8 mouse cellular contexts compared by ENCODE assay signal in the genomic region with DNA sequence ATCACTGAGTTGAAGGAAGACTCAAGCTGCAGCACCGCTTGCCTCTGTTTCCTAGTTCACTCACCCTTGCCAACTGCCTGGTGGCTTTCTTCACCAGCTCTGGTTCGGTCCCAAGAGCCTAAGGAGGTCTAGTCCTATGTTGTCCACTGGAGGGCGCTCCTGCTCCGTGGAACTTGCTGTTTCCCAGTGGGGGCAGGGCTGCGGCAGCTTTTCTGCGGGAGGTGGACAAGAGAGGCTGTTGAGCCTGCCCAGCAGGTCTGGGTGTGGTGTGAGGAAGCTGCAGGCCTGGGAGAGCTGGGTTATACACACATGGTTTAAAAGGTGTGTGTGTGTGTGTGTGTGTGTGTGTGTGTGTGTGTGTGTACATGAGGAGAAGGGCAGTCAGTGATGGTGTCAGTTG. TPM values are rescaled to one million over a fixed set of nuclear protein-coding genes. Genes with fewer than 3 reads are reported as not detected.
DNase-seq lines count a peak whose midpoint lies in the region; ATAC-seq and TF ChIP-seq lines count a peak whose summit lies in the region.

No protein-coding gene starts in this region.

- TF ChIP-seq POLR2A in olfactory bulb, adult 2 months (IDR thresholded peaks at IDR 0.05; ENCODE audit: insufficient read depth, low read depth, low read length): no peak

- WGBS in neural tube, embryonic 15.5 days: 7% methylated on average over 6 of the region's 6 CpGs
- 7% methylated on average over 6 of the region's 6 CpGs for WGBS in limb, embryonic 15.5 days
- WGBS in olfactory bulb, adult 2 months: 2% methylated on average over 6 of the region's 6 CpGs

- peak; percentile 89 for TF ChIP-seq CTCF in olfactory bulb, adult 2 months (IDR thresholded peaks at IDR 0.05; ENCODE audit: insufficient read depth, low read depth, low read length)

- no peak overlapping the region for H3K4me3 ChIP-seq in neural tube, embryonic 15.5 days (replicated peaks)
- H3K4me3 ChIP-seq in limb, embryonic 15.5 days: no peak overlapping the region
- no peak overlapping the region for H3K4me3 ChIP-seq in olfactory bulb, adult 2 months (ENCODE audit: insufficient read depth, low read depth, low read length)

- H3K9me3 ChIP-seq in neural tube, embryonic 15.5 days (replicated peaks): no peaks in the 10 kb centered on the region
- H3K9me3 ChIP-seq in limb, embryonic 15.5 days: no peaks in the 10 kb centered on the region

- H3K4me2 ChIP-seq in neural tube, embryonic 15.5 days: no peak overlapping the region
- no peak overlapping the region for H3K4me2 ChIP-seq in limb, embryonic 15.5 days

- no peaks in the 10 kb centered on the region for H3K36me3 ChIP-seq in neural tube, embryonic 15.5 days
- no peaks in the 10 kb centered on the region for H3K36me3 ChIP-seq in limb, embryonic 15.5 days

- H3K4me1 ChIP-seq in neural tube, embryonic 15.5 days: no peaks in the 10 kb centered on the region
- H3K4me1 ChIP-seq in limb, embryonic 15.5 days: peaks cover 25% of the 10 kb centered on the region
- H3K4me1 ChIP-seq in olfactory bulb, adult 2 months (ENCODE audit: control insufficient read depth, insufficient read depth, low read length): peaks cover 14% of the 10 kb centered on the region

- peak; percentile 83 for DNase-seq in neural tube, embryonic 10.5 days (ENCODE audit: extremely low spot score, low spot score)
- peak; percentile 80 to 89 for DNase-seq in cerebellum, postnatal 25 days
- peak; percentile 82 to 87 for DNase-seq in gastrocnemius, postnatal 4 days (ENCODE audit: low spot score in 2 of 2)
- peak; percentile 83 for DNase-seq in kidney, adult 18-20 months
- DNase-seq in testis, postnatal 10 days (ENCODE audit: low spot score): peak; percentile 96

- no peak; the same call in 1 of the 2 replicates for ATAC-seq in neural tube, embryonic 15.5 days (ENCODE audit: low FRiP score)
- no peak for ATAC-seq in limb, embryonic 15.5 days (ENCODE audit: insufficient number of reproducible peaks, low FRiP score, low TSS enrichment, low read depth)

- no peak overlapping the region for H3K9ac ChIP-seq in neural tube, embryonic 15.5 days (replicated peaks)
- no peak overlapping the region for H3K9ac ChIP-seq in limb, embryonic 15.5 days

- H3K27me3 ChIP-seq in neural tube, embryonic 15.5 days (replicated peaks): no peaks in the 10 kb centered on the region
- no peaks in the 10 kb centered on the region for H3K27me3 ChIP-seq in limb, embryonic 15.5 days

- no peak overlapping the region for H3K27ac ChIP-seq in neural tube, embryonic 15.5 days (replicated peaks)
- peak overlapping the region; percentile 28; the same call in 1 of the 2 replicates for H3K27ac ChIP-seq in limb, embryonic 15.5 days
- no peak overlapping the region for H3K27ac ChIP-seq in olfactory bulb, adult 2 months (ENCODE audit: insufficient read depth, low read depth, low read length)

RNA-seq across cellular contexts. Expression of a gene that starts 34.3 kb away (rescaled TPM):
- polyA plus RNA-seq in neural tube, embryonic 15.5 days (2015; fragmentation: Nextera tagmentation; extraction: Ambion mirVana): 0.44 and 0.63 TPM in 2 replicates
- total RNA-seq in gastrocnemius, postnatal 4 days (2021): under 1 TPM in 1 of 2 experiments, not detected in 1; 0.59 TPM
- polyA plus RNA-seq in limb, embryonic 15.5 days (2015; fragmentation: Nextera tagmentation; extraction: Ambion mirVana): 0.50 and 0.84 TPM in 2 replicates
- polyA plus RNA-seq in olfactory bulb, adult 2 months (2012; ENCODE audit: insufficient read depth, insufficient read length, low replicate concordance, missing spikeins): not detected in 2 replicates

RNA-seq across cellular contexts. Expression of a gene that starts 42.7 kb away (rescaled TPM):
- polyA plus RNA-seq in neural tube, embryonic 15.5 days (2015; fragmentation: Nextera tagmentation; extraction: Ambion mirVana): 0.12 and 0.41 TPM in 2 replicates
- 1 to 10 TPM; 2.7 to 3.4 TPM for total RNA-seq in gastrocnemius, postnatal 4 days (2021)
- polyA plus RNA-seq in limb, embryonic 15.5 days (2015; fragmentation: Nextera tagmentation; extraction: Ambion mirVana): 22.6 and 25.3 TPM in 2 replicates
- polyA plus RNA-seq in olfactory bulb, adult 2 months (2012; ENCODE audit: insufficient read depth, insufficient read length, low replicate concordance, missing spikeins): not detected in 2 replicates

RNA-seq across cellular contexts. Expression of a gene that starts 43.2 kb away (rescaled TPM):
- polyA plus RNA-seq in neural tube, embryonic 15.5 days (2015; fragmentation: Nextera tagmentation; extraction: Ambion mirVana): 77.2 TPM in 2 replicates
- total RNA-seq in gastrocnemius, postnatal 4 days (2021): 10 to 100 TPM; 24.8 to 25.8 TPM
- 69.7 and 69.9 TPM in 2 replicates for polyA plus RNA-seq in limb, embryonic 15.5 days (2015; fragmentation: Nextera tagmentation; extraction: Ambion mirVana)
- polyA plus RNA-seq in olfactory bulb, adult 2 months (2012; ENCODE audit: insufficient read depth, insufficient read length, low replicate concordance, missing spikeins): not detected in 2 replicates

Comparison
In these comparisons a context has a peak if more than half of its experiments do, and no peak if none do; other contexts are left out.
1. RNA of a gene that starts 42.7 kb away (polyA plus RNA-seq): 22.6 to 25.3 TPM in limb, embryonic 15.5 days; 0.12 to 0.41 TPM in neural tube, embryonic 15.5 days and not detected in olfactory bulb, adult 2 months; every median in the first group is over 10 times any median in the second.
2. RNA of a gene that starts 43.2 kb away (polyA plus RNA-seq): 77.2 TPM in neural tube, embryonic 15.5 days and 69.7 to 69.9 TPM in limb, embryonic 15.5 days; not detected in olfactory bulb, adult 2 months; every median in the first group is over 10 times any median in the second.
3. Peak in every context shown above with its lines, with median percentiles within 50 percentile points of each other: DNase-seq.